Mouse (Mus musculus) CH12.LX (cell line): ENCODE measurements at regions not wholly inside any gene's neighbourhood (a gene's known extent, or its start where the extent isn't known, plus 50 kb on each side); places are given as distances from the start of the nearest gene placed in this dataset.

Source experiments
- CHD2 ChIP-seq: IDR thresholded peaks from 2 replicates; pipeline ENCODE4 v1.6.1; 2011; ENCODE audit warnings: low read length, improper control_type of control experiment
- CTCF ChIP-seq, 2 experiments: IDR thresholded peaks in 1 of 2; conservative IDR thresholded peaks in 1 of 2; 2 replicates each; pipeline ENCODE4 v1.5.1; 2011 to 2012; ENCODE audit warnings: low read depth in 2 of 2, low read length in 2 of 2, improper control_type of control experiment in 1 of 2, inconsistent platforms in 1 of 2, mild to moderate bottlenecking in 1 of 2, moderate library complexity in 1 of 2
- EP300 ChIP-seq: IDR thresholded peaks from 2 replicates; pipeline ENCODE4 v1.6.1; 2011; ENCODE audit warnings: low read length, improper control_type of control experiment
- ETS1 ChIP-seq: conservative IDR thresholded peaks from 2 replicates; pipeline ENCODE4 v1.6.1; 2012; ENCODE audit warnings: low read depth, mild to moderate bottlenecking, inconsistent platforms, low read length, improper control_type of control experiment, moderate library complexity
- JUN ChIP-seq: IDR thresholded peaks from 2 replicates; pipeline ENCODE4 v1.6.1; 2011; ENCODE audit warnings: low read depth, mild to moderate bottlenecking, low read length, improper control_type of control experiment, moderate library complexity; ENCODE audit not compliant: insufficient read depth
- JUND ChIP-seq: conservative IDR thresholded peaks from 2 replicates; pipeline ENCODE4 v1.6.1; 2011; ENCODE audit warnings: low read depth, low read length, improper control_type of control experiment
- MAX ChIP-seq: IDR thresholded peaks from 2 replicates; pipeline ENCODE4 v1.6.1; 2011; ENCODE audit warnings: low read length, improper control_type of control experiment
- NELFE ChIP-seq: IDR thresholded peaks from 2 replicates; pipeline ENCODE4 v1.6.1; 2011; ENCODE audit warnings: low read depth, low read length, improper control_type of control experiment
- POLR2A ChIP-seq: IDR thresholded peaks from 2 replicates; pipeline ENCODE4 v1.6.1; 2011; ENCODE audit warnings: low read depth, mild to moderate bottlenecking, improper control_type of control experiment, low read length
- SMC3 ChIP-seq: IDR thresholded peaks from 2 replicates; pipeline ENCODE4 v1.6.1; 2011; ENCODE audit warnings: low read depth, low read length, improper control_type of control experiment
- TBP ChIP-seq: conservative IDR thresholded peaks from 2 replicates; pipeline ENCODE4 v1.6.1; 2011; ENCODE audit warnings: low read depth, low read length, improper control_type of control experiment
- TCF12 ChIP-seq: IDR thresholded peaks from 2 replicates; pipeline ENCODE4 v1.6.1; 2014; ENCODE audit warnings: low read depth, mild to moderate bottlenecking, inconsistent platforms, low read length, improper control_type of control experiment
- ZKSCAN1 ChIP-seq: IDR thresholded peaks from 2 replicates; pipeline ENCODE4 v1.6.1; 2012; ENCODE audit warnings: low read depth, inconsistent platforms, low read length, improper control_type of control experiment, borderline replicate concordance

DNA sequence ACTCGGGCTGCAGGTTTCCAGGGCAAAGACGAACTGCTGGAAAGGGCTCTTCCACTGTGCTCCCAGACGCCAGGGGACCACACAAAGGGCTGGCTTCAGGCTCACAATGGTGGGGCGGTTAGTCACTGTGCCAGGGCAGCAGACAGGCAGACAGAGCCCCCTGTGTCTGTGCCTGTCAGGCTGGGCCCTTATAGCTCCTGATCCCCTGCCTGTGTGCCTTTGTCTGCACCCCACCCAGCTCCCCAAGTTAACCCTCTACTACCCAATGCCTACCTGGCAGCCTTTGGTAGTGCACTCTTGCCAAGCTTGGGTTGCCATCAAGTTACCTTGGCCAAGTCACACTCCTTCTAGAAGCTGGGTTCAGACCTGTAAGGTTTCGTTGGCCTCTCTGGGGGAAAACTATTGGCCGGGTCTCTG is 73.5 kb upstream of the Wnt7b start:
- TF ChIP-seq CHD2 (no peak), MAX (no peak), TBP (no peak), EP300 (no peak), CTCF (conservative IDR thresholded peaks at IDR 0.05 in 1 of 2, IDR thresholded peaks at IDR 0.05 in 1 of 2; ENCODE audit: low read depth in 2 of 2, low read length in 2 of 2) (no peak), JUN (no peak), POLR2A (no peak), NELFE (no peak), SMC3 (no peak), TCF12 (no peak), ETS1 (no peak), ZKSCAN1 (no peak), JUND (no peak)
